Comparison of ENCODE assay signal across 11 mouse cellular contexts in genomic region chr2:62341061-62341733, GRCm38 (mm10).
DNase-seq lines count a peak whose midpoint lies in the region; ATAC-seq and TF ChIP-seq lines count a peak whose summit lies in the region.
"Had no signal": no experiment of that assay in that cellular context is flagged by ENCODE, and none has a peak within 500 bp of the region (broad histone marks: within the 10 kb centered on the region; RNA-seq: fewer than 3 reads in every experiment).

No protein-coding gene starts in this region.

- 65% methylated on average over 3 of the region's 3 CpGs for WGBS in heart, embryonic 11.5 days (ENCODE audit: insufficient replicate concordance)
- 76% methylated on average over 3 of the region's 3 CpGs for WGBS in hindbrain, embryonic 12.5 days
- 68% methylated on average over 3 of the region's 3 CpGs for WGBS in midbrain, embryonic 15.5 days

- ATAC-seq in heart, embryonic 11.5 days (replicated peaks; ENCODE audit: insufficient number of reproducible peaks, low FRiP score, low TSS enrichment) = no peak
- ATAC-seq in hindbrain, embryonic 12.5 days (ENCODE audit: low FRiP score) = no peak
- ATAC-seq in midbrain, embryonic 15.5 days (replicated peaks) = peak; percentile 18; the same call in 1 of the 2 replicates
- ATAC-seq in megakaryocyte-erythroid progenitor cell, adult 5-6 weeks (replicated peaks; ENCODE audit: low FRiP score, low TSS enrichment, poor library complexity, severe bottlenecking) = no peak

- H3K9me3 ChIP-seq in heart, embryonic 11.5 days (replicated peaks; ENCODE audit: control insufficient read depth, low read length) = no peaks in the 10 kb centered on the region
- no peaks in the 10 kb centered on the region for H3K9me3 ChIP-seq in hindbrain, embryonic 12.5 days (replicated peaks)
- no peaks in the 10 kb centered on the region for H3K9me3 ChIP-seq in midbrain, embryonic 15.5 days

- no peak overlapping the region for H3K9ac ChIP-seq in heart, embryonic 11.5 days (ENCODE audit: low read depth, low read length)
- no peak overlapping the region for H3K9ac ChIP-seq in hindbrain, embryonic 12.5 days
- no peak overlapping the region for H3K9ac ChIP-seq in midbrain, embryonic 15.5 days
- H3K9ac ChIP-seq: liver, embryonic 14.5 days had no signal

- no peaks in the 10 kb centered on the region for H3K4me1 ChIP-seq in heart, embryonic 11.5 days (ENCODE audit: control insufficient read depth, insufficient read depth, low read length)
- peaks cover 5% of the 10 kb centered on the region; the same call in 1 of the 2 replicates for H3K4me1 ChIP-seq in hindbrain, embryonic 12.5 days
- H3K4me1 ChIP-seq in midbrain, embryonic 15.5 days = peaks cover 5% of the 10 kb centered on the region; the same call in 1 of the 2 replicates

- no peak overlapping the region for H3K27ac ChIP-seq in heart, embryonic 11.5 days (ENCODE audit: low read depth, low read length)
- H3K27ac ChIP-seq in hindbrain, embryonic 12.5 days = no peak overlapping the region
- no peak overlapping the region; the same call in 1 of the 2 replicates for H3K27ac ChIP-seq in midbrain, embryonic 15.5 days
- H3K27ac ChIP-seq: liver, embryonic 14.5 days had no signal

- no peak for TF ChIP-seq POLR2A in brain, embryonic 14.5 days (IDR thresholded peaks at IDR 0.05; ENCODE audit: borderline replicate concordance, extremely low read depth, insufficient read depth, insufficient read length, poor library complexity, severe bottlenecking)

- intact Hi-C loops in heart, postnatal 25 days (cut with DNase I) = loop anchor here (10.0 kb wide), 1 partner anchor 294 kb away; no protein-coding TSS in a partner anchor

- TF ChIP-seq CTCF in brain, embryonic 14.5 days (IDR thresholded peaks at IDR 0.05; ENCODE audit: borderline replicate concordance, extremely low read depth, insufficient read depth, insufficient read length) = no peak

- no peaks in the 10 kb centered on the region for H3K27me3 ChIP-seq in heart, embryonic 11.5 days (ENCODE audit: control insufficient read depth, insufficient read depth, low read length)
- H3K27me3 ChIP-seq in hindbrain, embryonic 12.5 days = no peaks in the 10 kb centered on the region
- no peaks in the 10 kb centered on the region for H3K27me3 ChIP-seq in midbrain, embryonic 15.5 days (replicated peaks)

- no peak for DNase-seq in heart, postnatal 25 days (ENCODE audit: low spot score)
- peak; percentile 78 for DNase-seq in brain, embryonic 14.5 days (ENCODE audit: low read depth)
- DNase-seq in kidney, postnatal 25 days = no peak
- DNase-seq in left cerebral cortex, adult 11 months (ENCODE audit: low spot score) = no peak
- DNase-seq: adrenal gland, postnatal 36 days; kidney, adult 11 months had no signal

- peak overlapping the region; percentile 8; the same call in 1 of the 2 replicates for H3K4me2 ChIP-seq in heart, embryonic 11.5 days
- H3K4me2 ChIP-seq in hindbrain, embryonic 12.5 days (replicated peaks) = peak overlapping the region; percentile 39
- peak overlapping the region; percentile 48 for H3K4me2 ChIP-seq in midbrain, embryonic 15.5 days

- no peaks in the 10 kb centered on the region for H3K36me3 ChIP-seq in heart, embryonic 11.5 days (ENCODE audit: control insufficient read depth, insufficient read depth, low read length)
- no peaks in the 10 kb centered on the region for H3K36me3 ChIP-seq in hindbrain, embryonic 12.5 days
- H3K36me3 ChIP-seq in midbrain, embryonic 15.5 days (replicated peaks) = no peaks in the 10 kb centered on the region

- no peak overlapping the region for H3K4me3 ChIP-seq in heart, embryonic 11.5 days (ENCODE audit: low read depth, low read length)
- no peak overlapping the region for H3K4me3 ChIP-seq in hindbrain, embryonic 12.5 days
- peak overlapping the region; percentile 20 for H3K4me3 ChIP-seq in midbrain, embryonic 15.5 days
